9 mouse cellular contexts compared by ENCODE assay signal in genomic region chr3:101700974-101701610, GRCm38 (mm10).
DNase-seq lines count a peak whose midpoint lies in the region; ATAC-seq and TF ChIP-seq lines count a peak whose summit lies in the region.
"Had no signal": no experiment of that assay in that cellular context is flagged by ENCODE, and none has a peak within 500 bp of the region (broad histone marks: within the 10 kb centered on the region; RNA-seq: fewer than 3 reads in every experiment).

No protein-coding gene starts in this region.

- H3K9ac ChIP-seq in forebrain, embryonic 14.5 days (ENCODE audit: low read length) = no peak overlapping the region
- H3K9ac ChIP-seq in kidney, postnatal 0 days (ENCODE audit: low read depth, low read length) = no peak overlapping the region
- H3K9ac ChIP-seq in midbrain, embryonic 14.5 days (replicated peaks; ENCODE audit: low read length) = no peak overlapping the region

- peak overlapping the region; percentile 46; the same call in 1 of the 2 replicates for H3K27ac ChIP-seq in forebrain, embryonic 14.5 days (ENCODE audit: low read depth, low read length)
- no peak overlapping the region for H3K27ac ChIP-seq in kidney, postnatal 0 days
- no peak overlapping the region; the same call in 1 of the 2 replicates for H3K27ac ChIP-seq in midbrain, embryonic 14.5 days (replicated peaks; ENCODE audit: low read depth, low read length)

- no peak for TF ChIP-seq CTCF in E14TG2a.4 (conservative IDR thresholded peaks at IDR 0.05; ENCODE audit: low read length)
- TF ChIP-seq CTCF in kidney, postnatal 0 days (IDR thresholded peaks at IDR 0.05; ENCODE audit: low read depth) = no peak

- WGBS in forebrain, embryonic 14.5 days = 43% methylated on average over 10 of the region's 10 CpGs
- 41% methylated on average over 10 of the region's 10 CpGs for WGBS in kidney, postnatal 0 days
- 63% methylated on average over 10 of the region's 10 CpGs for WGBS in midbrain, embryonic 14.5 days

- DNase-seq in heart, adult 11 months = peak; percentile 92
- no peak for DNase-seq in heart, postnatal 25 days (ENCODE audit: low spot score)
- peak; percentile 59 for DNase-seq in forebrain, embryonic 14.5 days (ENCODE audit: low spot score)
- DNase-seq in kidney, postnatal 0 days (ENCODE audit: low spot score) = peak; percentile 46
- DNase-seq in midbrain, embryonic 14.5 days = peak; percentile 67
- DNase-seq in layer of hippocampus, postnatal 14 days (ENCODE audit: low spot score in 2 of 2) = no peak
- DNase-seq in left cerebral cortex, postnatal 25 days (ENCODE audit: low spot score in 2 of 2) = no peak

- 0 out of 2 replicates have a peak overlapping the region, but pooled peaks have one; percentile 3 for H3K4me3 ChIP-seq in E14TG2a.4 (replicated peaks; ENCODE audit: low read length)
- H3K4me3 ChIP-seq in forebrain, embryonic 14.5 days (ENCODE audit: low read depth, low read length) = no peak overlapping the region
- H3K4me3 ChIP-seq in kidney, postnatal 0 days (replicated peaks; ENCODE audit: low read depth, low read length) = no peak overlapping the region
- no peak overlapping the region for H3K4me3 ChIP-seq in midbrain, embryonic 14.5 days (replicated peaks; ENCODE audit: low read depth, low read length)

- ATAC-seq in forebrain, embryonic 14.5 days = peak; percentile 51
- no peak; the same call in 1 of the 2 replicates for ATAC-seq in kidney, postnatal 0 days (replicated peaks; ENCODE audit: low FRiP score, low read depth)
- peak; percentile 61; the same call in 1 of the 2 replicates for ATAC-seq in midbrain, embryonic 14.5 days (ENCODE audit: low FRiP score, low TSS enrichment)

- H3K4me1 ChIP-seq in E14TG2a.4 (replicated peaks; ENCODE audit: low read depth, low read length) = peaks cover 26% of the 10 kb centered on the region
- peaks cover 12% of the 10 kb centered on the region for H3K4me1 ChIP-seq in forebrain, embryonic 14.5 days (ENCODE audit: control insufficient read depth, insufficient read depth, low read length)
- H3K4me1 ChIP-seq in kidney, postnatal 0 days (replicated peaks; ENCODE audit: insufficient read depth, low read length) = no peaks in the 10 kb centered on the region
- H3K4me1 ChIP-seq in midbrain, embryonic 14.5 days (ENCODE audit: control insufficient read depth, insufficient read depth, low read length) = peaks cover 8% of the 10 kb centered on the region

- intact Hi-C loops in heart, postnatal 25 days (cut with DNase I) = no loop called here
- intact Hi-C loops in left cerebral cortex, postnatal 25 days (cut with DNase I) = no loop called here

- no peaks in the 10 kb centered on the region for H3K27me3 ChIP-seq in E14TG2a.4 (ENCODE audit: insufficient read depth, low read length)
- no peaks in the 10 kb centered on the region for H3K27me3 ChIP-seq in forebrain, embryonic 14.5 days (replicated peaks; ENCODE audit: control insufficient read depth, insufficient read depth, low read length)
- no peaks in the 10 kb centered on the region for H3K27me3 ChIP-seq in kidney, postnatal 0 days (ENCODE audit: insufficient read depth, low read length)
- no peaks in the 10 kb centered on the region for H3K27me3 ChIP-seq in midbrain, embryonic 14.5 days (ENCODE audit: control insufficient read depth, insufficient read depth, low read length)

- no peaks in the 10 kb centered on the region for H3K36me3 ChIP-seq in E14TG2a.4 (ENCODE audit: insufficient read depth, low read length)
- H3K36me3 ChIP-seq in forebrain, embryonic 14.5 days (ENCODE audit: control insufficient read depth, insufficient read depth, low read length) = no peaks in the 10 kb centered on the region
- H3K36me3 ChIP-seq in kidney, postnatal 0 days (ENCODE audit: insufficient read depth, low read length) = no peaks in the 10 kb centered on the region
- H3K36me3 ChIP-seq in midbrain, embryonic 14.5 days (ENCODE audit: control insufficient read depth, insufficient read depth, low read length) = no peaks in the 10 kb centered on the region
- H3K36me3 ChIP-seq: G1E had no signal

- no peaks in the 10 kb centered on the region for H3K9me3 ChIP-seq in E14TG2a.4 (ENCODE audit: low read length)
- H3K9me3 ChIP-seq in forebrain, embryonic 14.5 days (replicated peaks; ENCODE audit: control insufficient read depth, low read length) = no peaks in the 10 kb centered on the region
- H3K9me3 ChIP-seq in kidney, postnatal 0 days (replicated peaks; ENCODE audit: low read length) = no peaks in the 10 kb centered on the region
- no peaks in the 10 kb centered on the region for H3K9me3 ChIP-seq in midbrain, embryonic 14.5 days (ENCODE audit: control insufficient read depth, low read length)
- H3K9me3 ChIP-seq: G1E had no signal

- no peak overlapping the region for H3K4me2 ChIP-seq in forebrain, embryonic 14.5 days (ENCODE audit: low read length)
- no peak overlapping the region for H3K4me2 ChIP-seq in kidney, postnatal 0 days (ENCODE audit: low read length)
- H3K4me2 ChIP-seq in midbrain, embryonic 14.5 days (ENCODE audit: low read length) = no peak overlapping the region

Comparison
In these comparisons a context has a peak if more than half of its experiments do, and no peak if none do; other contexts are left out.
1. DNase-seq: peak in heart, adult 11 months (single experiment), forebrain, embryonic 14.5 days (single experiment), kidney, postnatal 0 days (single experiment) and midbrain, embryonic 14.5 days (single experiment); none in heart, postnatal 25 days (single experiment), layer of hippocampus, postnatal 14 days (0 of 2) and left cerebral cortex, postnatal 25 days (0 of 2).